Mouse (Mus musculus): ENCODE results near the gene Gtpbp4.
"Not testable (repeated sequence)": the region's sequence is repeated elsewhere in the genome, so short reads cannot be mapped to it uniquely, and the experiment has no call there.

The Gtpbp4 gene

DNA sequence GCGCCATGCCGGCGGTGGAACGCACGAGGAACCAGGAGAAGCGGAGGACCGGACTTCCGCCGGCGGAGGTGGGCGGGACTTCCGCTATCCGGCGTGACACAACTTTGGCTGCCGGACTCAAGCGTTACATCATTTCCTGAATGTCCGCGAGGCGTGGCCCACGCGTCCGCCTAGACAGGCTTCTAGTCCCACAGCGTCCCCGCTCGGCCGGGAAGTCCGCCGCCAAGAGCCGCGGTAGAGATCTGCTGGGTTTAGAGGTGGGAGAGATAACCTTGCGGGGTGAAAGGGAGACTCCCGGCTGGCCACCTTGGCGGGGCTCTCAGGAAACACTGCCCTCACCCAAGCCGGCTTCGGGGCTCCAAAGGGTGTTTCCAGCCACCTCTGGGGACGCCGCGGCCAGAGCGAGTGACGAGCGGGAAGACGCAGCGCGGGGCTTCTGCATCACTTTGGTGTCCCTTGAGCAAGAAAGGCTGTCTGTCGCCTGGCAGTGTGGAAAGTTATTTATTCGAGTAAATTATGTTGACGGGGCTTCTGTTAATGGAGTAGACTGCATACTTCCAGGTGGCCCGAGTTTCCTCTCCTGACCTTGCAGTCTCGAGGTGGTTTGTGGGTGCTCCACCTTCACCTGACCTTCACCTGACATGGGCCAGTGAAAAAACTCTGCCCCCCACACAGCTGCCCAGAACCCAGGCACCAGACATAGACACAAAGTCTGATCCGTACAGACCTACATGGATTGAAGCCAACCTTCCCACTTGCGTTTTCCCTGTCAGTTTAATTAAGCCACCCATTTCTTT, at the start of gene Gtpbp4:
Gene Gtpbp4 (minus strand): TSS at position 94 of the 797 bp plus-strand sequence.
- CTCF ChIA-PET, result no interaction called here

DNA sequence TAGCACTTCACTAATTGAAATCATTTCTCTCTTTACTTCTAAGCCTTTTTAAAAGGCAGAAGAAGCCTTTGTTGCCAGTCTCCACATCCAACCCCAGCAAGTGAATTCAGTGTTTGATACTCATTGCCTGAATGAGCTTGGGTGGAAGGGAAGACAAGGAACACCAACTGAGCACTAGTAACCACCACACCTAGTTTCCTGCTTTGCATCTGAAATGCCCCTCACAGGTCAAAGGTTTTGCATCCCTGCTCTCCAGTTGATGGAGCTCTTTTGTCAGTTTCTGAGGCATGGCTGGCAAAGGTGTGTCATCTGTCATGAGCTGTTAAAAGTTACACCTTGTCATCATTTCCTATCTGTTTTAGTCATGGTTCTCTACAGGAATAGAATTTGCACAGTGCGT, 48.8 kb upstream of the Gtpbp4 start:
- CTCF ChIA-PET, result no interaction called here

DNA sequence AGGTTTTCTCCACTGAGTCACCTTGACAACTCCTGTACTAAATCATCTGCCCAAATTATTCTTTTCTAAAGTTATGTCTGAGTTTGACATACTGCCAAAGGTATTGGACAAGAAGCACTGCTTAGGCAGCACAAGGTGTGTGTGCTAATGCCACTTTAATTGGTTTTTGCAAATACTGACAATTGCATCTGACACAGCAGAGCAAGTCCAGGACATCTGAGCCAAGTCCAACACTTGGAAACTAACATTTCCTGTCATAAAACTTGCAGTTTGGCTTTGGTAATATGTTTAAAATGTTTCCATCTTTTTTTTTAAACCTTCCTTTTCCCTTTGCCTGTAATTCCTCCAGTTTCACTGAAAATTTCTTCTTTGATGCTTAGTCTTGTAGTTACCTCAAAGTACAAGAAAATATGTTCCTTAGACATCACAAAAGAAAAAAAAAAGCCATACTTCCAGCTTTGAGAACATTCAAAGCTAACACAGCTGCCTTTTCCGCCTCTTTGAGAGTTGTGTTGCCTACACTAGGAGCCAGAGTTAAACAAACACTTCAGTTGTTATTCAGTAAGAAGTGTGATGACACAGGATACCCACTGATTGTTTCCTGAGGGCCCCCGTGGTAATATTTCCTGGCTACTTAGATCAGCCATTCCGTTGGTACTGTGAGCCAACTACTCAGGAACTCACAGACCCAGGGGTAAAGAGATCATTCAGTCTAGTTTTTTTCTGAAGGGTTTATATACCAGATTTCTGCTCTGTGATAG, 47.6 kb upstream of the Gtpbp4 start:
- CTCF ChIA-PET, result no interaction called here

DNA sequence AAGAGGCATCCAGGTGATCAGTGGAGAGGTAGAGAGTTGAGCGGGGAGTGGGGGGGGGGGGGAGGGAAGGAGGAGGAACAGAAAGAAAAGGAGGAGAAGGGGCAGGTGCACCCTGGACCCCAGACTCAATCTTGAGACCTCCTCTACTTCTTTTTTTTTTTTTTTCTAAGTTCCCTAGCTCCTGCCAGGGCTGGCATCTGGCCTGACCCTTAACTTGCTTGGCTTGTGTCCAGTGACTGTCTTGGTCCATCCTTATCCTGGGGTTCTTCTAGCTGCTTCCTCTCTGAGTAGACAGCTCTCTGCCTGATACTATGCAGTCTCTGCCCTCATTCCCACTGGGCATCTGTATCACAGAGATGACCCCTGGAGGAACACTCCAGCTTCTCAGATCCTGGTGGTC, 44.7 kb upstream of the Gtpbp4 start:
- CTCF ChIA-PET, result no interaction called here

DNA sequence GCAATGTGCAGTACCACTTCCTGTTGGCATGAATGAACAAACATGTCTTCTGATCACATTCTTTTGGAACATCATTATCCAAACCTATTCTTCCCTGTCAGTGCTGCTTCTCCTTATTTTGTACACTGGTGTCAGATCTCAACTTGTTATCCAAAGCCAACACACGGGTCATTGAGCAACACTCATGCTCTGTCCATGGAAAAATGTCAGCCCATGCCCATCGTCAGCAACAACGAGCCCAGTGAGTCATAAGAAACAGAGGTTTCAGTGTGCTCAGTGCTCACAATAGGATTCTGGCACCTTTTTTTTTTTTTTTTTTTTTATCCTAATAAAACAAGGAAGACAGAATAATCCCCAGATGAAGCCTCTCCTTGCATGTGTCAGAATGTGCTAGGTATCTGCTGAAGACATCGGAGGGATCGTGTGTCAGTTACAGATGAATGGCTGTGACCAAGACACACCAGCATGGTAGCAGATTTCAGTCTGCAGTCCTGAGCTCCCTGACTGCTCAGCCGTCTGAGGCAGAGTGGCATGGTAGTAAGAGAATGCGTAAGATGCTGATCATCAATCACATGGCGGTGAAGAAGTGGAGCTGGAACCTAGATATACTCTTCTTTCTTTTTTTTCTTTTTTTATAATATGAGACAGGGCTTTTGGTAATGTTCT, 36.2 kb upstream of the Gtpbp4 start:
- CTCF ChIA-PET, result no interaction called here

DNA sequence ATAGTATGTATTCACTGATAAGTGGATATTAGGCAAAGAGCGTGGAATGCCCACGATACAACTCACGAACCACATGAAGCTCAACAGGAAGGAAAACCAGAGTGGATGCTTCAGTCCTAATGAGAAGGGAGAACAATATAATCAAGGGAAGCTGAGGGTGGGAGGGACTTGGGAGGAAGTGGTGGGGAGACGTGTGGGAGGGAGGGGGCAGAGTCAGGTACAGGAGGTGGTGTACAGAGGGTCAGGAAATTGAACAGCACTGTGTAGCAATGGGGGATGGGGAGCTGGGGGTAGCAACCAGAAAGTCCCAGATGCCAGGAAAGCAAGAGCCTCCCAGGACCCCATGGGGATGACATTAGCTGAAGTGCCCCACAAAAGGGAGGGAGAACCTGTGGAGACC, 34.5 kb upstream of the Gtpbp4 start:
- CTCF ChIA-PET, result interaction anchor here (0.6 kb wide), 1 partner anchor 125 kb away, joined by 5 read pairs; no protein-coding TSS in a partner anchor

DNA sequence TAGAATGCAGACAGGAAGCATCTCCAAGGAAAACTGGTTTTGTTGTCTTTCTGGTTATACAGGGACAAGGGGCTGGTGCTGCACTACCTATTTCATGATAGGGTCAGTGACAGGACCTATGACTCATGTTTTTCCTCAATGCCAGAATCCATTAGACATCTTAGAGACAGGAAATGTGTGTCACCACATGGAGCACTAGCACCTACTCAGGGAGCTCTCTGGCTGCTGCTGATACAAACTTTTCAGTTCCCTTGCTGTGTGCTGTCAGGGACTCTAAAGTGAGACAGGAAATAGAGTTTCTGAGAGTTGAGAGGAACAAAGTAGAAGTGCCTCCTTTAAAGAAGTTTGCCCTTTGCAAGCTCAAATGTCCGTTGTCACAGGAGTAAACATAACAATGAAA, 31.4 kb upstream of the Gtpbp4 start:
- CTCF ChIA-PET, result no interaction called here

DNA sequence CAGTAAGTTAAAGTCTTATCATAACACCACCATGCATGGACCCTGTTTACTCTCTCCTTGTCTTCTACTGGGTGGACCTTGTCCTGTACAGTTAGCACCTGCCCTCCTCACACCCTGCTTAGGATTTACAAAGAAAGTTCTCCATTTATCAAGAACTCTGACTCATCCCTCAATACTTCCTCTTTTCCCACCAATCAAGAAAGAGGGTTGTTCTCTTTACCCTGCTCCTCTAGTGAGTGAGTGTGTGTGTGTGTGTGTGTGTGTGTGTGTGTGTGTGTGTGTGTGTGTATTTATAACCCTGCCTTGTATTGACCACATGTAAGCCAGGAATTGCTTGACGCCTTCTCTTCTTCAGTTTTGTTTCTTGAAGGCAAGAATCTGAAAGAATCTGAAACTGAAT, 26.7 kb upstream of the Gtpbp4 start:
- CTCF ChIA-PET, result no interaction called here

DNA sequence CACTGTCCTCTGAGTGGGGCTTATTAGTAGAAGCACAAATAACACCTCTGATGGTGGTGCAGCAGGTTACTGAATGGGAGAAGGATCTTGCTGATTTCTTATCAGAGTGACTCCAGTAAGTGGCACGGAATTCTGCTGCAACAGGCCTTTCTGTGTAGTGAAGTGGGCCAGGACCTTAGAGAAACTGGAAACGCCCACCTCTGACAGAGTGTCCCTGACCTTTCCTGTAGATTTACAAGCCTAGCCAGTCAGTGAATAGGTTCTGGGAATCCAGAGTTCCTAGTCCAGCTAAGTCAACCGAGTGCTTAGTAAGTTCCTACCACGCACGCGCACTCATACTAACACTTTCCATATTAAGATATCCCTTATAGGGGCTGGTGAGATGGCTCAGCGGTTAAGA, 25.7 kb upstream of the Gtpbp4 start:
- CTCF ChIA-PET, result no interaction called here

DNA sequence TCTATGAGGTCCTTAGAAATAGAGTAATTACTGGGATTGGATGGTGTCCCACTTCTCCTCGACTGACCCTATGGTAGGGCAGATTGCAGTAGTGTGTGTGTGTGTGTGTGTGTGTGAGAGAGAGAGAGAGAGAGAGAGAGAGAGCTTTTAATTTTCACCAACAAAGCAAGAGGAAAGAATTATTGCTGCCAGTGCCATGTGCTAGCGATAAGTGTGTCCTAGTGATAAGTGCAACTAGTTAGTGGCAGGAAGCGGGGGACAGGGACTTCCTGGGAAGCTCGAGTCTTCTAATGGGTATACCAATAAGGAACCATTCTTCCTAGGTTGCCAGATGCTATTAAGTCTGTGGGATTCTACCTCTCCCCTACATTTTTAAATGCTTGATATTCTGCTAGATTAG, 23.8 kb upstream of the Gtpbp4 start:
- CTCF ChIA-PET, result no interaction called here

DNA sequence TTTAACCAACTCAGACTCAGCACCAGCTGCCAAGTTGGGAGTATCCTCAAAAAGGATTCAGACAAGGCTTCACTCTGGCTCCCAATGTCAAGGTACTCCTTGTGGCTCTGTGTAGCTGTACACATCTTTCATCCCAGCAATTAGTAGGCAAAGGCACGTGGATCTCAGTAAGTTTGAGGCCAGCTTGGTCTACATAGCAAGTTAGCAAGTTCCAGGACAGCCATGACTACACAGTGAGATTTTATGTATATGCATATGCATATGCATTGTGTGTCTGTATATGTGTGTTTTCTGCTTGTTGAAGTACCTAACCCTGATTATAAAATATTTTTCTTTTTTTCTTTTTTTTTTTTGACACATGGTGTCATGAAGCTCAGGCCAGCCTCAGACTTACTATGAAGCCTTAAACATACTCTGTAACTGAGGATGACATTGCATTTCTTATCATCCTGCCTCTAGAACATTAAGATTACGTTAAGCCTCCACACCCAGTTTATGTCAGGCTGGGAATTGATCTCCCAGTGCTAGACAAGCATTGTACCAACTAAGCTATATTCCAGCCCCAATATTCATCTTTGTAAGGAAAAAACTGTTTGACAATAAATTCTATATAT, 23.2 kb upstream of the Gtpbp4 start:
- CTCF ChIA-PET, result no interaction called here

DNA sequence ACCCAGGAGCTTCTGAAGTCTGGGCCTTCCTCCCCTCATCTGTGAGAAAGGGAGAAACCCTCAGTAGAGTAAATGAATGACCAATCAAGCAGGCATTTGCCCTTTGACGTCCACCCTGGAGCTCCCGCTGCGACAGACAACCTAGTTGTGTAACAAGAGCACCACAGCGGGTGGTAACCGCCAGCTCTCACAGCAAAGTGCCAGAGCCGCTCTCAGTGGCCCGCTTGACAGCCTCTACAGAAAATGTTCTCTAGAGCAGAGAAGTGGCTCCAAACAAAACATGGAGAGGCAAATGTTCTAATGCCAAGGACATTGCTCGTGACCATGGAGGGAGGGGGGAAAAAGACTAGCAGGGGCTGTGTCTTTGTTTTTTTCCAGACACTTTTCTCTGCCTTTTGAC, 21.3 kb upstream of the Gtpbp4 start:
- CTCF ChIA-PET, result no interaction called here

DNA sequence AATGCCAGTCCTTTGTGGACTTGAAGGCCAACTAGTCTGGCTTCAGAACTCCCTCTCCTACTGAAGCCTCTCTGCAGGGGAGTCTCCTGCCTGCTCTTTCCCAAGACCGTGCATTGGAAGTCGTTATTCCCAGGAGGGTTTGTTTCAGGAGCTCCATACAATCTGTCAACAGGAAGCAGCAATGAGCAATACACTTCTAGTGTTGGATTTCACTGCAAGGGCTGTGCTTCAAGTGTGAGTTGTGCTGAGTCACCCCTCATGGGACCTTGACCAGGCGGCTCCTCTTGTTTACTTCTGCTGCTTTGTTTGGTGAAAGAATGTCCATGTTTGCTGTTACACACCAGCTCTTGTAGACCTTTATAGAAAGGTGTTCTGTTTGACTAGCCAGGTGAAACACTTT, 18.5 kb upstream of the Gtpbp4 start:
- CTCF ChIA-PET, result no interaction called here

DNA sequence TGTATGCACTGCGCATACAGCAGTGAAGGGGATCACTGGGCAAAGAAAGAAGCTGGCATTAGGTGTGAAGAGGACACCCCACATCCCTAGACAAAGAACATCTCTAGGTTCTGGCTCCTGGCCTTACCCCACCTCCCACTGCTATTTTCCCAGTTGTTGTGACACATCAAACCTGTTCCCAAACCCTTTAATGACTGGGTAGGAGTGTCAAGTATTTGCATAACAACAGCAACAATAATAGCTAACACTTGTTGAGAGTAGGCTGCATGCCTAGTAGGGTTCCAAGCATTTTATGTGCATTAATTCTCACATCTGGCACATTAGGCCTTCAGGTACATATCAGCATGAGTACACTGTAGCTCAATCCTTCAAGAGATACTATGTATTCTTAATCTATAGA, 17.6 kb upstream of the Gtpbp4 start:
- CTCF ChIA-PET, result no interaction called here

DNA sequence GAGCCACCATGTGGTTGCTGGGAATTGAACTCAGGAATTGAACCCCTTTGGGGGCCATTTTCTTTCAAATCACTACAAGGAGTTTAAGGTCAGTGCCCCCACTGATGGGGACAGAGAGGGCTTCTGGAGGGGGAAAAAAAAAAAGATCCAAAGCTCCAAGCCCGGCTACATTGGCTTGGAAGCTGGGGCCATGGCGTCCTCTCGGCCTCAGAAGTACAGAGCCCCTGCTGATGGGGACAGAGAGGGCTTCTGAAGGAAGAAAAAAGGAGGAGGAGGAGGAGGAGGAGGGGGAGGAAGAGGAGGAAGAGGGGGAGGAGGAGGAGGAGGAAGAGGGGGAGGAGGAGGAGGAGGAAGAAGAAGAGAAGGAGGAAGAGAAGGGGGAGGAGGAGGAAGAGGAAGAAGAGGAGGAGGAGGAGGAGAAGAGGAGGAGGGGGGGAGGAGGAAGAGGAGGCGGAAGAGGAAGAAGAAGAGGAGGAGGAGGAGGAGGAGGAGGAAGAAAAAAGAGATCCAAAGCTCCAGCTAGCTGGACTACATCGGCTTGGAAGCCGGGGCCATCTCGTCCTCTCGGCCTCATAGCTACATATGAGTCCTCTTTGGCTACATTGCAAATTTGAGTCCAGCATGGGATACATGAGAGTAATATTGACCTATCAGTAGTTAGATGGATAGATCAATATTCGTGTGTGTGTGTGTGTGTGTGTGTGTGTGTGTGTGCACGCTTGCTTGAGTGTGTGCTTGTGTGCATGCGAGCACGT, 15.9 kb upstream of the Gtpbp4 start:
- CTCF ChIA-PET, result interaction anchor here (0.7 kb wide), 1 partner anchor 14 kb away, joined by 11 read pairs; no protein-coding TSS in a partner anchor

DNA sequence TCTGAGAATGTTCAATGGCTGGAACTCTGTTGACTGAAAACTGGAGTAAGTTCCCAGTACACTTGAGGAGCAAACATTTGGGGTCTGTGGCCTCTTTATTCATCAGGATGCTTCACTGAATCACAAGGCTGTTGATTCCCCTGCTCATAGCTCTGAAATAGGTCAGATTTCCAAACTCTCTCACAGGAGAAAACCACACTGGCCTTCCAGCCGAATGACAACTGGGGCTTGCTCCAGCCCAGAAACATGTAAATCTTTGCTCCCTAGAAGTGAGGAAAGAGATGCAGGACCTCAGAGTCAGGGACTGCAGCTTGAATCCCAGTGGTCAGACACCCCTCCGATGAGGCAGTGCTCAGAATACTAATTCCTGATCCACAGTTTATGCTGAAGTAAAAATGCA, 7.4 kb upstream of the Gtpbp4 start:
- CTCF ChIA-PET, result no interaction called here

DNA sequence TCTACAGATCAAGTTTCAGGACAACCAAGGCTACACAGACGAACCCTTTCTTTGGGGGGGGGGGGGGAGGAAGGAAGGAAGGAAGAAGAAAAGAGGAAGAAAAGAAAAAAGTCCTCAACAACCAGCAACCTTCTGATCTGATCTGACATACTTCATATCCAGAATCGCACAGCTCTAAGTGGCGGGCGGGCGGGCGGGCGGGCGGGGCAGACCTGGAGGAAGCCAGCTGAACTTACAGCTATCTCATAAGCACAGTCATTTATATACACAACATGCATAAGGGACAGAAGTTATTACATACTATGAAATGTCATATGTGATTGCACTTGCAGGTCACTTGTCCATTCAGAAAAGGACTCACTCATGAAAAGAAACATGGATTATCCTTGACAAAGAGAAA, 3.6 kb upstream of the Gtpbp4 start:
- CTCF ChIA-PET, result no interaction called here

DNA sequence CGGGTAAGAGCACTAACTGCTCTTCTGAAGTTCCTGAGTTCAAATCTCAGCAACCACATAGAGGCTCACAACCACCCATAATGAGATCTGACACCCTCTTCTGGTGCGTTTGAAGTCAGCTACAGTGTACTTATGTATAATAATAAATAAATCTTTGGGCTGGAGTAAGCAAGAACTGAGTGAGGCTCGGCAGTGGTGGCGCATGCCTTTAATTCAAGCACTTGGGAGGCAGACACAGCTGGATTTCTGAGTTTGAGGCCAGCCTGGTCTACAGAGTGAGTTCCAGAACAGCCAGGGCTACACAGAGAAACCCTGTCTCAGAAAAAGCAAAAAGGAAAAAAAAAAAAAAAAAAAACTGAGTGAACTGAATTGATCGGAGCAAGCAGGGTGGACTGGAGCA, 1.3 kb upstream of the Gtpbp4 start:
- CTCF ChIA-PET, result not testable (repeated sequence)

DNA sequence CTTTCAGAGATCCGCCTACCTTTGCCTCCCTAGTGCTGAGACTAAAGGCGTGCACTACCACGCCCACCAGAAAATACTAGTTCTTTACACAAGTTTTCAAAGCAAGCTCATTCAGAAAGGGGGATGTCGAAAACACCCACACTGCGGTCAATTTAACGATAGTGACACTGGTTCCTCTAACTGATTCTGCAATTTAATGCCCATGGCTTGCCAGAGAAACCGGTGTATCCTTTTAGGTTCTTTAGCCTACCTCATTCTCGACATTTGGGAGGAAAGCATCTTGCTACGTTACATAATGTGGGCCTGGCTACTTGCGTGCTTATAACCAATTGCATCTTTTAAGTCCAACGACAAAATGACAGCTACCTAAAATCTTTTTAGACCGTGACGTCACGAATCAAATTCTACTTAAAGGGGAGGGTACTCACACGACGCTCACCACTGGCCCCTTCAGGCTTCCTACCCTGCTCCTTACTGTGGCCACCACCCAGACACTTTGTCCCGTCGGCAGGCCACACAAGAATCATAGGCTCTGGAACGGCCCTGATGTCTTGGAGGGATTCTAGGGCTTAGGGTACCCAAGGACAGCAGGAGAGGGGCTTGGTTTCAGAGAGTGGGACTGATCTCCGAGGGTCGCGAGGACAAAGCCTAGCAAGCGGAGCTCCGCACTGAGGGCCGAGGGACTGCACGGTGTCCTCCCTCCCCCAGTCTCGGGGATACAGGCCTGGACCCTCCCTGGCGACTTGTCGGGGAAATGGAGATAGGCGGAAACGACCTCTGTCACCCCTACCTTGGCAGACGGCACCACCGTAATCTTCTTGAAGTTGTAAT, 509 bp downstream of the Gtpbp4 start:
- CTCF ChIA-PET, result no interaction called here

DNA sequence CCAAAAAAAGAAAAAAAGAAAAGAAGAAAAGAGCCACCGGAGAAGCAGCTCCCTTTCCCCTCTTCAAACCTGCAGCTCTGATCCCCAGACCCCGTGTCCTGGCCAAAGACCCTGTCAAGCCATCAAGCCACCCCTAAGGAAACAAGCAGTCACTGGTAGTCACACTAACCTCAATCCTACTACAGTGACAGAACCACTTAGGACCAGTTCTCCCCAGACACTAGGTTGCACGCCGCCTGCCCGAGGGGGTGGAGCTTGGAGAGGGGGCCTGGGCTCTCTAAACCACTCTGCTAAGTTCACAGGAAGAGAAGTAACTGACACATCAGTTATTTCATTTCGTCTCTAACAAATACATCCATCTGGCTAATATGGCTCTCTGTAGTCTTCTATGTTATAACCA, 3.7 kb downstream of the Gtpbp4 start:
- CTCF ChIA-PET, result no interaction called here

DNA sequence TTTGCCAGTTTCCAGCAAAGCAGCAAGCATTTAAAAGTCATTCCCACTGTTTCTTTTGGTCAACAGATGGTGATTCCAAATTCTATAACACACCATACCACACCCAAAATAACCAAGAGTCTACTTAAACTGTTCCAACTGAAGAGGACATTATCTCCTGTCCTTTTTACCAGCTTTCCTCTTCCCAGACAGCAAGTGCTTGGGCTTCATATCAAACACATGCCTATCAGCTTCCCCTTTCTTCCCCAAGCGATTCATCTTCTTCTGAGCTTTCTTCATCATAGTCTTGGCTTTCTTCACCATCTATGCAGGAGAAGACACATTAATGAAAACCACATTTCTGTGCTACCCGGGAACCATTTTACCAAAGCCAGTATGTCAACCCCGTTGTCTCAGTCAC, 22.9 kb downstream of the Gtpbp4 start:
- CTCF ChIA-PET, result no interaction called here
